Comparison of ENCODE assay signal across 8 mouse cellular contexts in the genomic region with DNA sequence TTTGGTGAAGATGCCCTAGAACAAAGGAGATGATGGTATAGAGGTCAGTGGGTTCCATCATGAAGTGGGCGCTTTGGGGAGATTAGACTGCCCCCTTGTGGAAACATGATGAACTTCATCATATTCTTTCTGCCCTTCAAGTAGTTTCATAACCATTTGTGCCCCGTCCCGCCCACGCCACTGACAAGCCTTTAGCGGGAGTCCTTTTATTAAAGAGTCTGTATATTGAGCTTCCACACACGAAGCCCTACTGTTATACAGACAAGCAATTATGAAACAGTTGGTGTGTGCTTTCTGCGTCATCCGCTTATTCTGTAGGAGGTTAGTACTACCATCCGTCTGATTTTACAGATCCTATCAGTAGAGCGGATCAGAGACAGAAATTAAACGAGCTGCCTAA. TPM values are rescaled to one million over a fixed set of nuclear protein-coding genes. Genes with fewer than 3 reads are reported as not detected.
DNase-seq lines count a peak whose midpoint lies in the region; ATAC-seq and TF ChIP-seq lines count a peak whose summit lies in the region.

No protein-coding gene starts in this region.

- no peak for TF ChIP-seq POLR2A in liver, adult 2 months (IDR thresholded peaks at IDR 0.05; ENCODE audit: extremely low read depth, insufficient read depth, low read length)

- H3K4me3 ChIP-seq in liver, adult 2 months (ENCODE audit: insufficient read depth, low read depth, low read length) = no peak overlapping the region
- no peak overlapping the region for H3K4me3 ChIP-seq in G1E (ENCODE audit: low read depth, low read length)

- no peaks in the 10 kb centered on the region for H3K79me2 ChIP-seq in liver, adult 2 months (ENCODE audit: control insufficient read depth, insufficient read depth, low read length)

- H3K9ac ChIP-seq in liver, adult 2 months (ENCODE audit: low read depth, low read length) = no peak overlapping the region

- no peak overlapping the region for H3K27ac ChIP-seq in liver, adult 2 months (replicated peaks; ENCODE audit: insufficient read depth, low read depth, low read length)

- ATAC-seq in G1E (ENCODE audit: extremely low read depth, insufficient number of reproducible peaks, low FRiP score, poor library complexity, severe bottlenecking) = no peak

- 35% methylated on average over 11 of the region's 11 CpGs for WGBS in liver, adult 2 months

- peak; percentile 29 for DNase-seq in liver, adult 2 months (ENCODE audit: extremely low read depth, low read depth, low spot score)
- no peak for DNase-seq in liver
- peak; percentile 26 for DNase-seq in G1E (ENCODE audit: low spot score)
- peak; percentile 61 to 68 for DNase-seq in cerebellum, adult 18-20 months
- DNase-seq in heart, adult 8-10 months (ENCODE audit: low spot score) = peak; percentile 32
- peak; percentile 39 to 81 for DNase-seq in layer of hippocampus, adult 18-20 months (ENCODE audit: low spot score in 2 of 2)
- DNase-seq in mesoderm, embryonic 11.5 days (ENCODE audit: low read depth, low spot score) = peak; percentile 64
- DNase-seq in ovary, postnatal 10 days (ENCODE audit: low spot score) = no peak

- H3K36me3 ChIP-seq in liver, adult 2 months (ENCODE audit: control insufficient read depth, insufficient read depth, low read length) = no peaks in the 10 kb centered on the region
- H3K36me3 ChIP-seq in G1E (replicated peaks) = no peaks in the 10 kb centered on the region

- H3K4me1 ChIP-seq in liver, adult 2 months (ENCODE audit: control insufficient read depth, insufficient read depth, low read length) = no peaks in the 10 kb centered on the region
- H3K4me1 ChIP-seq in G1E (ENCODE audit: insufficient read depth, low read depth, low read length) = no peaks in the 10 kb centered on the region

- H3K9me3 ChIP-seq in G1E (replicated peaks) = peaks cover 15% of the 10 kb centered on the region

- TF ChIP-seq CTCF in liver, adult 2 months (IDR thresholded peaks at IDR 0.05; ENCODE audit: low read depth, low read length) = peak; percentile 49
- TF ChIP-seq CTCF in G1E (IDR thresholded peaks at IDR 0.05; ENCODE audit: low read depth, low read length) = peak; percentile 67

- H3K27me3 ChIP-seq in liver, adult 2 months (ENCODE audit: control insufficient read depth, insufficient read depth, low read length) = peaks cover 2% of the 10 kb centered on the region; the same call in 1 of the 2 replicates
- peaks cover 57% of the 10 kb centered on the region for H3K27me3 ChIP-seq in G1E (ENCODE audit: insufficient read depth, low read length)

RNA-seq across cellular contexts. Expression of a gene that starts 32.2 kb away (rescaled TPM):
- 0.09 and 0.13 TPM in 2 replicates for total RNA-seq in liver, adult 2 months (2014; rRNA removed)
- polyA plus RNA-seq in liver, adult 2 months (2012; rRNA removed) = 0.22 and 0.38 TPM in 2 replicates
- total RNA-seq in G1E (2014; fragmentation: Nextera tagmentation) (not detected in 2 replicates), G1E (2017) (not detected in 2 replicates)
- not detected in 2 replicates for polyA plus RNA-seq in G1E (2012)
- under 1 TPM in 1 of 4 experiments, not detected in 3; 0.16 TPM for total RNA-seq in heart, adult 8-10 months (2022)
- under 1 TPM in 1 of 2 experiments, not detected in 1; 0.12 TPM for total RNA-seq in layer of hippocampus, adult 18-20 months (2021)

RNA-seq across cellular contexts. Expression of a gene that starts 32.5 kb away (rescaled TPM):
- total RNA-seq in liver, adult 2 months (2014; rRNA removed) = 1.1 and 1.7 TPM in 2 replicates
- polyA plus RNA-seq in liver, adult 2 months (2012; rRNA removed) = 1.7 and 2.2 TPM in 2 replicates
- 15.7 and 40.7 TPM in 2 replicates for total RNA-seq in G1E (2014; fragmentation: Nextera tagmentation)
- total RNA-seq in G1E (2017) = 8.8 and 9.7 TPM in 2 replicates
- 22.0 and 29.7 TPM in 2 replicates for polyA plus RNA-seq in G1E (2012)
- total RNA-seq in heart, adult 8-10 months (2022) = 1 to 10 TPM; 3.4 to 5.3 (median 3.9) TPM
- 10 to 100 TPM; 16.3 to 17.7 TPM for total RNA-seq in layer of hippocampus, adult 18-20 months (2021)

RNA-seq across cellular contexts. Expression of a gene that starts 41.6 kb away (rescaled TPM):
- total RNA-seq in liver, adult 2 months (2014; rRNA removed) = 19.5 and 29.2 TPM in 2 replicates
- polyA plus RNA-seq in liver, adult 2 months (2012; rRNA removed) = 86.8 and 120 TPM in 2 replicates
- 34.2 and 37.8 TPM in 2 replicates for total RNA-seq in G1E (2014; fragmentation: Nextera tagmentation)
- total RNA-seq in G1E (2017) = 36.2 and 36.5 TPM in 2 replicates
- polyA plus RNA-seq in G1E (2012) = 69.8 and 71.4 TPM in 2 replicates
- 100 to 1,000 TPM in 2 of 4 experiments, 10 to 100 TPM in 2; 80.1 to 101 (median 97.6) TPM for total RNA-seq in heart, adult 8-10 months (2022)
- 10 to 100 TPM; 76.0 to 80.4 TPM for total RNA-seq in layer of hippocampus, adult 18-20 months (2021)

RNA-seq across cellular contexts. Expression of a gene that starts 41.8 kb away (rescaled TPM):
- 0.28 and 1.1 TPM in 2 replicates for total RNA-seq in liver, adult 2 months (2014; rRNA removed)
- 1.0 and 1.1 TPM in 2 replicates for polyA plus RNA-seq in liver, adult 2 months (2012; rRNA removed)
- 0.60 TPM in 1 of 2 replicates, not detected in the other for total RNA-seq in G1E (2014; fragmentation: Nextera tagmentation)
- 0.44 and 0.52 TPM in 2 replicates for total RNA-seq in G1E (2017)
- polyA plus RNA-seq in G1E (2012) = 0.07 and 0.20 TPM in 2 replicates
- under 1 TPM in 2 of 4 experiments, not detected in 2; 0.26 to 0.33 TPM for total RNA-seq in heart, adult 8-10 months (2022)
- total RNA-seq in layer of hippocampus, adult 18-20 months (2021) = under 1 TPM; 0.74 to 0.94 TPM

RNA-seq across cellular contexts. Expression of a gene that starts 53.2 kb away (rescaled TPM):
- 39.5 and 41.9 TPM in 2 replicates for total RNA-seq in liver, adult 2 months (2014; rRNA removed)
- polyA plus RNA-seq in liver, adult 2 months (2012; rRNA removed) = 56.6 and 58.3 TPM in 2 replicates
- total RNA-seq in G1E (2014; fragmentation: Nextera tagmentation) (1.2 and 5.3 TPM in 2 replicates), G1E (2017) (9.6 and 10.5 TPM in 2 replicates)
- 12.7 and 14.5 TPM in 2 replicates for polyA plus RNA-seq in G1E (2012)
- 10 to 100 TPM; 13.6 to 18.0 (median 15.4) TPM for total RNA-seq in heart, adult 8-10 months (2022)
- 1 to 10 TPM; 4.0 to 4.9 TPM for total RNA-seq in layer of hippocampus, adult 18-20 months (2021)

Comparison
In these comparisons a context has a peak if more than half of its experiments do, and no peak if none do; other contexts are left out.
1. DNase-seq: peak in liver, adult 2 months (single experiment), G1E (single experiment), cerebellum, adult 18-20 months (2 of 2), heart, adult 8-10 months (single experiment), layer of hippocampus, adult 18-20 months (2 of 2) and mesoderm, embryonic 11.5 days (single experiment); none in liver (single experiment) and ovary, postnatal 10 days (single experiment).